Mouse (Mus musculus) small intestine, adult 2 months (tissue): ENCODE results near the gene Mthfr.

ENCODE experiments used
- CTCF ChIP-seq: fragments of 200-500 bp; IDR thresholded peaks from 2 replicates; pipeline ENCODE4 v1.5.1; 2012; ENCODE audit warnings: low read depth, mild to moderate bottlenecking, control low read depth, inconsistent platforms, low read length, moderate library complexity, mixed read lengths; ENCODE audit not compliant: insufficient replicate concordance, insufficient read length; ENCODE audit errors: extremely low read depth
- POLR2A ChIP-seq: fragments of 200-500 bp; IDR thresholded peaks from 2 replicates; pipeline ENCODE4 v1.6.1; 2012; ENCODE audit warnings: low read depth, mild to moderate bottlenecking, control low read depth, inconsistent platforms, low read length, moderate library complexity

GRCm38 (mm10) chr4:148001866-148002265 is 37.0 kb upstream of the Mthfr start:
- TF ChIP-seq POLR2A (no peak), CTCF (no peak)
